Mouse (Mus musculus): ENCODE results near the gene Fndc7. TPM values are rescaled to one million over a fixed set of nuclear protein-coding genes. Genes with fewer than 3 reads are reported as not detected.

Gene Fndc7
- total and polyA plus RNA-seq, 2 experiments from 2014 or later, result 0.06 to 0.16 TPM

DNA sequence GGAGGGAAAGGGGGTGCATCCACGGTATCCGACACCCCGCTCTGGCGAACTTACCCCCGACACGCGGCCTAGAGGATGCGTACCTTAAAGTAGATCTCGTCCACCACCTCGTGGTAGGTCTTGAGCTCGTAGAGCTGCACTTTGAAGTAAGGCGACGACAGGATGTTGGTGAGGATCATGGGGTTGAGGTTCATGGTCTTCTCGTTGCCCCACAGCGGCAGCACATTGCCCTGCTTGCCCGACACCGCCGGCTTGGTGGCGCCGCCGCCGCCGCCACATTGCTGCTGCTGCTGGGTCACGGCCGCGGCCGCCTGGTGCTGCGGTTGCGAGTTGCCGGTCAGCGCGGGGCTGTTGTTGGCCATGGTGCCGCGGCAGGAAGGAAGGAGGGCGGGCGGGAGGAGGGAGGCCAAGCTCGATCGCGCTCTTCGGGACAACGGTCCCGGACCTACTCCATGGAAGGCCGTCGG lies 21.3 kb upstream of the Fndc7 start:
- WGBS, result under 1% methylated on average over 33 of the region's 44 CpGs
- peak overlapping the region; percentile 77 for H3K9ac ChIP-seq (replicated peaks; ENCODE audit: low read length)
- peak overlapping the region; percentile 93 for H3K27ac ChIP-seq
- H3K4me1 ChIP-seq (ENCODE audit: insufficient read depth, low read length), result peaks cover 7% of the 10 kb centered on the region; the same call in 1 of the 2 replicates
- TF ChIP-seq CTCF (IDR thresholded peaks at IDR 0.05; ENCODE audit: low read depth), result peak; percentile 71
- ATAC-seq (peak; percentile 89), DNase-seq (ENCODE audit: low spot score) (peak; percentile 81)
- peak overlapping the region; percentile 95 for H3K4me3 ChIP-seq (ENCODE audit: low read length)
- H3K4me2 ChIP-seq (ENCODE audit: low read depth, low read length), result peak overlapping the region; percentile 97
- no peaks in the 10 kb centered on the region for H3K9me3 ChIP-seq (ENCODE audit: low read length)
- H3K27me3 ChIP-seq (ENCODE audit: insufficient read depth, low read length), result no peaks in the 10 kb centered on the region
- H3K36me3 ChIP-seq (ENCODE audit: insufficient read depth, low read length), result peaks cover 8% of the 10 kb centered on the region; the same call in 1 of the 2 replicates

- no peak for TF ChIP-seq CTCF (IDR thresholded peaks at IDR 0.05; ENCODE audit: low read depth)
- Histone ChIP-seq H3K4me1 (ENCODE audit: insufficient read depth, low read length) (peaks cover 7% of the 10 kb centered on the region; the same call in 1 of the 2 replicates), H3K9ac (replicated peaks; ENCODE audit: low read length) (peak overlapping the region; percentile 77), H3K4me2 (ENCODE audit: low read depth, low read length) (peak overlapping the region; percentile 97), H3K9me3 (ENCODE audit: low read length) (no peaks in the 10 kb centered on the region), H3K27ac (peak overlapping the region; percentile 93), H3K36me3 (ENCODE audit: insufficient read depth, low read length) (peaks cover 8% of the 10 kb centered on the region; the same call in 1 of the 2 replicates), H3K4me3 (ENCODE audit: low read length) (peak overlapping the region; percentile 95), H3K27me3 (ENCODE audit: insufficient read depth, low read length) (no peaks in the 10 kb centered on the region)
- WGBS, result under 1% methylated on average over 31 of the region's 32 CpGs
- no peak for ATAC-seq
- DNase-seq (ENCODE audit: low spot score), result peak; percentile 10
These were observed 20.7 kb upstream of the Fndc7 start for GRCm38 (mm10) chr3:108910303-108911080.

DNA sequence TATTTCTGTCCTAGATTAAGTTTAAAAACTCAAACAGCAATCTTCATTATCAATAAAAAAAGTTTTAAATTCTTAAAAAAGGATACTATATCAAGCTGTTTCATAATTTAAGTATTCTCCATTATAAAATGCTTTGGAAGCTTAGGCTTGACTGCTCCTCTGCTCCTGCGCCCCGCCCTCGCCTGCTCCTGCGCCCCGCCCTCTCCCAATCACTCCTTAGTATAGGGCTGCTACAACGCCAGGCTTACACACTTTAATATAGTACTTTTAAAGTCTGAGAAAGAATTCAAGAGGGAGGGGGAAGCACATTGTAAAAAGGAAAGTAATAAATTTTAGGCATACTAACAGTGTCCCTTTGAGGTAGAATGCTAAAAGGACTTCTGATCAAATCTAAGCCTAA lies 13.1 kb upstream of the Fndc7 start:
- Histone ChIP-seq H3K4me2 (ENCODE audit: low read depth, low read length) (no peak overlapping the region), H3K36me3 (ENCODE audit: insufficient read depth, low read length) (peaks cover 26% of the 10 kb centered on the region), H3K4me1 (ENCODE audit: insufficient read depth, low read length) (no peaks in the 10 kb centered on the region), H3K27me3 (ENCODE audit: insufficient read depth, low read length) (no peaks in the 10 kb centered on the region), H3K4me3 (ENCODE audit: low read length) (no peak overlapping the region), H3K9me3 (ENCODE audit: low read length) (no peaks in the 10 kb centered on the region), H3K9ac (replicated peaks; ENCODE audit: low read length) (no peak overlapping the region), H3K27ac (no peak overlapping the region)
- no peak for TF ChIP-seq CTCF (IDR thresholded peaks at IDR 0.05; ENCODE audit: low read depth)
- WGBS, result 95% methylated on average over 6 of the region's 6 CpGs
- no peak for ATAC-seq
- DNase-seq (ENCODE audit: low spot score), result no peak

DNA sequence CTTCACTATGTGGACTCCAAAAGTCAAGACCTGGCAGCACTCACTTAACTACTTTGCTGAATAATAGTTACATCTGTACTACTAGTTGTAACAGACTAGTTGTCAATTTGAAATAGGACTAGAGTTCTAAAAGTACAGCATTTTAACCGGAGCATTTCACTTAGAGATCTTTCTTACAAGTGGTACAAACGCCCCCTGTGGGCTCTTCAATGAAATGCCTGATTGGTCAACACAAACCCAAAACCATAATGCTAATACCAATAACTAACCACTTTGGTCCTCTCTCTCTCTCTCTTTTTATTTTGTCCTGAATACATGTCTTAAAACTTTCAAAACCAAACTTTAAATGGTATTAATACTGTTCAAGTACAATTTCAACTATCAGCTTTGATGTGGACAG lies 12.2 kb upstream of the Fndc7 start:
- ATAC-seq, result no peak
- no peaks in the 10 kb centered on the region for H3K4me1 ChIP-seq (ENCODE audit: insufficient read depth, low read length)
- H3K27me3 ChIP-seq (ENCODE audit: insufficient read depth, low read length), result no peaks in the 10 kb centered on the region
- H3K36me3 ChIP-seq (ENCODE audit: insufficient read depth, low read length), result peaks cover 21% of the 10 kb centered on the region
- TF ChIP-seq CTCF (IDR thresholded peaks at IDR 0.05; ENCODE audit: low read depth), result no peak
- H3K4me2 ChIP-seq (ENCODE audit: low read depth, low read length), result no peak overlapping the region
- no peaks in the 10 kb centered on the region for H3K9me3 ChIP-seq (ENCODE audit: low read length)
- 42% methylated on average over 2 of the region's 2 CpGs for WGBS
- H3K27ac ChIP-seq, result no peak overlapping the region
- peak; percentile 31 for DNase-seq (ENCODE audit: low spot score)
- no peak overlapping the region for H3K4me3 ChIP-seq (ENCODE audit: low read length)
- H3K9ac ChIP-seq (replicated peaks; ENCODE audit: low read length), result no peak overlapping the region

GRCm38 (mm10) chr3:108900681-108901080 lies 10.9 kb upstream of the Fndc7 start:
- Histone ChIP-seq H3K36me3 (ENCODE audit: insufficient read depth, low read length) (peaks cover 19% of the 10 kb centered on the region), H3K27me3 (ENCODE audit: insufficient read depth, low read length) (no peaks in the 10 kb centered on the region), H3K4me2 (ENCODE audit: low read depth, low read length) (no peak overlapping the region), H3K27ac (no peak overlapping the region), H3K9ac (replicated peaks; ENCODE audit: low read length) (no peak overlapping the region), H3K4me3 (ENCODE audit: low read length) (no peak overlapping the region), H3K4me1 (ENCODE audit: insufficient read depth, low read length) (no peaks in the 10 kb centered on the region), H3K9me3 (ENCODE audit: low read length) (no peaks in the 10 kb centered on the region)
- no peak for ATAC-seq
- WGBS, result 78% methylated on average over 5 of the region's 5 CpGs
- TF ChIP-seq CTCF (IDR thresholded peaks at IDR 0.05; ENCODE audit: low read depth), result no peak
- no peak for DNase-seq (ENCODE audit: low spot score)

DNA sequence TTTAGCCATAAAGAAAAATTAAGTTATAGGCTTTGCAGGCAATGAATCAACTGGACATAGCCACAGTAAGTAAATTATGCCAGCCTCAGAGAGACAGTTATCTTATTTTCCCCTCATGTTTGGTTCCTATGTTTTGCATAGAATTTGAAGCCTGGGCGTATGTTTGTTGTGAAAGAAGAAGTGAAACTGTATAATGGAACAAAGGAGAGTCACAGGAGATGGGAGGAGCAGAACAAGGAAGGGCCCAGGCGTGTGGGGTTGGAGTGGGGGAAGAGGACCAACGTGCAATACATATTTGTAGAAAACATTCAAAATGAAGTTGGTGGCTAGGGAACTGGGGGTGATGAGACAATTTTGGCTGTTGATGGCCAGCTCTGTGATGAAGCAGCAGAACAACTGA lies 10.3 kb upstream of the Fndc7 start:
- ATAC-seq (no peak), DNase-seq (ENCODE audit: low spot score) (no peak)
- TF ChIP-seq CTCF (IDR thresholded peaks at IDR 0.05; ENCODE audit: low read depth), result no peak
- Histone ChIP-seq H3K36me3 (ENCODE audit: insufficient read depth, low read length) (peaks cover 18% of the 10 kb centered on the region), H3K9me3 (ENCODE audit: low read length) (no peaks in the 10 kb centered on the region), H3K4me3 (ENCODE audit: low read length) (no peak overlapping the region), H3K27me3 (ENCODE audit: insufficient read depth, low read length) (no peaks in the 10 kb centered on the region), H3K4me2 (ENCODE audit: low read depth, low read length) (no peak overlapping the region), H3K9ac (replicated peaks; ENCODE audit: low read length) (no peak overlapping the region), H3K27ac (no peak overlapping the region), H3K4me1 (ENCODE audit: insufficient read depth, low read length) (no peaks in the 10 kb centered on the region)
- 92% methylated on average over 3 of the region's 3 CpGs for WGBS

GRCm38 (mm10) chr3:108898640-108899039 lies 8.8 kb upstream of the Fndc7 start:
- WGBS, result 93% methylated on average over 4 of the region's 4 CpGs
- no peak for TF ChIP-seq CTCF (IDR thresholded peaks at IDR 0.05; ENCODE audit: low read depth)

More at GRCm38 (mm10) chr3:108898640-108899039, 8.8 kb upstream of the Fndc7 start:
- Histone ChIP-seq H3K4me3 (ENCODE audit: low read length) (no peak overlapping the region), H3K4me1 (ENCODE audit: insufficient read depth, low read length) (no peaks in the 10 kb centered on the region), H3K27ac (no peak overlapping the region), H3K9ac (replicated peaks; ENCODE audit: low read length) (no peak overlapping the region), H3K36me3 (ENCODE audit: insufficient read depth, low read length) (peaks cover 3% of the 10 kb centered on the region; the same call in 1 of the 2 replicates), H3K9me3 (ENCODE audit: low read length) (no peaks in the 10 kb centered on the region), H3K27me3 (ENCODE audit: insufficient read depth, low read length) (no peaks in the 10 kb centered on the region), H3K4me2 (ENCODE audit: low read depth, low read length) (no peak overlapping the region)
- ATAC-seq (peak; percentile 52; the same call in 1 of the 2 replicates), DNase-seq (ENCODE audit: low spot score) (no peak)
